Mouse (Mus musculus) cerebellum, adult 2 months (tissue): Measurements from ENCODE around the gene Slc5a4b.

ENCODE experiments used
- CTCF ChIP-seq: fragments of 200-500 bp; IDR thresholded peaks from 2 replicates; pipeline ENCODE4 v1.5.1; 2011; ENCODE audit warnings: low read depth, mild to moderate bottlenecking, control low read depth, low read length, moderate library complexity, borderline replicate concordance; ENCODE audit not compliant: insufficient read depth
- POLR2A ChIP-seq: fragments of 200-500 bp; IDR thresholded peaks from 2 replicates; pipeline ENCODE4 v1.6.1; 2011; ENCODE audit warnings: low read length, control low read depth, borderline replicate concordance; ENCODE audit not compliant: insufficient read depth

DNA sequence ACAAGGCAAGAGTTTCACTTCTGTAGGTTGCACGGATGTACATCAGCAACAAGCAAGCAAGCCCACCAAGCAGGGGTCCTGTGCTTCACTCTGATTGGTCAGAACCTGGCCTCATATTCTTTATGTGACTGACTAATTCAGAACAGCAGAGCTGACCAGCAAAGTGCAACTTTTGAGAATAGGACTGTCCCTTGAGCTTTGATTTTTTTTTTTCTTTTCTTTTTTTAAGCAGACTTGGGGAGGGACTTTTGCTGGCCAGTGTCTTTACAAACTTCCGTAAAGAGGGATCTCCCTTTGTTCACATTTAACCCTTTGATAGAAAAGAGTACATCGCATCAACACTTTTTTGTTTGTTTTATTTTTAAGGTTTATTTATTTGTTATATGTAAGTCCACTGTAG lies 100.9 kb downstream of the Slc5a4b start:
- no peak for TF ChIP-seq POLR2A
- no peak for TF ChIP-seq CTCF
